Mouse (Mus musculus): ENCODE results near the gene Oaz1. TPM values are rescaled to one million over a fixed set of nuclear protein-coding genes. Genes with fewer than 3 reads are reported as not detected.
"Not testable (repeated sequence)": the region's sequence is repeated elsewhere in the genome, so short reads cannot be mapped to it uniquely, and the experiment has no call there.

Gene Oaz1
- polyA plus RNA-seq, 1 experiment from 2014 or later = 2,086 TPM

DNA sequence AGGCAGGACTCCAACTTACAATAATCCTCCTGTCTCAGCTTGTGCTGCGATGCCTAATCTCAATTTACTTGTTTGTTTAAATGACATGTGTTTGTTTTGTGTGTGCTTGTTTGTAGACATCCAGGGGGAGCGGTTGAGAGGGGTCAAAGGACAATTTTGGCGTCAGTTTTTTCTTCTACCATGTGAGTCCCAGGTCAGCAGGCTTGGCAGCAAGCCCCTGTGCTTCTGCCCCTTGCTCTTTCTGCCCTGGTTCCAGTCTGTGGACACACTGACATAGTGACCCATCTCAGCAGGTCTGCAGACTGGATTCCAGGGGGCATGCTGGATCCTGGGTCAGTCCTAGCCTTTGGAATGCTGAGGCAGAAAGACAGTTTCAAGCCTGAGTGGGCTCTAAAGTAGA, 7.0 kb upstream of the Oaz1 start:
- Histone ChIP-seq H3K36me3 (ENCODE audit: insufficient read depth, low read length) (no peaks in the 10 kb centered on the region), H3K4me3 (ENCODE audit: low read length) (no peak overlapping the region), H3K9me3 (ENCODE audit: low read length) (no peaks in the 10 kb centered on the region), H3K9ac (replicated peaks; ENCODE audit: low read length) (no peak overlapping the region), H3K4me1 (ENCODE audit: insufficient read depth, low read length) (peaks cover 6% of the 10 kb centered on the region; the same call in 1 of the 2 replicates), H3K27me3 (ENCODE audit: insufficient read depth, low read length) (no peaks in the 10 kb centered on the region), H3K27ac (ENCODE audit: low read length) (no peak overlapping the region), H3K4me2 (replicated peaks; ENCODE audit: low read depth, low read length) (no peak overlapping the region)
- WGBS = 54% methylated on average over 3 of the region's 3 CpGs
- ATAC-seq (ENCODE audit: low FRiP score, low TSS enrichment) = no peak

DNA sequence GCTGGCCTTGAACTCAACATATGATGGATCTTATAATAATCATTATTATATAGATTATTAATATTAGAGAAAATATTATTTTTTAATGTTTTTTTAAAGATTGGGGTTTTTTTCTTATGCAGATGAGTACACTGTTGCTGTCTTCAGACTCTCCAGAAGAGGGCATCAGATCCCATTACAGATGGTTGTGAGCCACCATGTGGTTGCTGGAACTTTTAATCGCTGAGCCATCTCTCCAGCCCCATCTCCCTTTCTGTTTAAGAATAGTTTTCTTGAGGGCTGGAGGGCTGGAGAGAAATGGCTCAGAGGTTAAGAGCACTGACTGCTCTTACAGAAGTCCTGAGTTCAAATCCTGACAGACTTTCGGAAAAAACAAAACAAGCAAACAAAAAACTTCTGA, 4.5 kb upstream of the Oaz1 start:
- Histone ChIP-seq H3K9ac (replicated peaks; ENCODE audit: low read length) (no peak overlapping the region), H3K36me3 (ENCODE audit: insufficient read depth, low read length) (no peaks in the 10 kb centered on the region), H3K27ac (ENCODE audit: low read length) (no peak overlapping the region), H3K4me2 (replicated peaks; ENCODE audit: low read depth, low read length) (no peak overlapping the region), H3K4me1 (ENCODE audit: insufficient read depth, low read length) (peaks cover 9% of the 10 kb centered on the region; the same call in 1 of the 2 replicates), H3K27me3 (ENCODE audit: insufficient read depth, low read length) (no peaks in the 10 kb centered on the region), H3K9me3 (ENCODE audit: low read length) (no peaks in the 10 kb centered on the region), H3K4me3 (ENCODE audit: low read length) (no peak overlapping the region)
- WGBS = 40% methylated on average over 2 of the region's 2 CpGs
- ATAC-seq (ENCODE audit: low FRiP score, low TSS enrichment) = no peak

DNA sequence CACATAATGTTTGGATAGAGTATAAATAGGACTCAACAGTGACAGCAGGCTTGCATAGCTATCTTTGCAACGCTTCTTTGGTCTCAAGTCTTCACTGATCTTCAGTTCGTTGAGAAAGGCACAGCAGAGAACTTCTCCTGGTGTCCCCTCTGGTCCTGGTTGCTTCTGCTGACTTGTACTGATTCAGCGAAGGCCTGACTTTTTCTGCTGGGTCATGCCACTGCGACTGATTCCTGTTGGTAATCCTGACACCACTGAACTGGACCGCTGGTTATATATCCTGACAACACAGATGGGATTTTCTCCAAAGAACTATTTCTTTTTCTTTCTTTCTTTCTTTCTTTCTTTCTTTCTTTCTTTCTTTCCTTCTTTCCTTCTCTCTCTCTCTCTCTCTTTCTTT, 3.9 kb upstream of the Oaz1 start:
- Histone ChIP-seq H3K27ac (ENCODE audit: low read length) (no peak overlapping the region), H3K4me3 (ENCODE audit: low read length) (no peak overlapping the region), H3K4me1 (ENCODE audit: insufficient read depth, low read length) (peaks cover 9% of the 10 kb centered on the region; the same call in 1 of the 2 replicates), H3K9me3 (ENCODE audit: low read length) (no peaks in the 10 kb centered on the region), H3K27me3 (ENCODE audit: insufficient read depth, low read length) (no peaks in the 10 kb centered on the region), H3K9ac (replicated peaks; ENCODE audit: low read length) (no peak overlapping the region), H3K4me2 (replicated peaks; ENCODE audit: low read depth, low read length) (no peak overlapping the region), H3K36me3 (ENCODE audit: insufficient read depth, low read length) (no peaks in the 10 kb centered on the region)
- WGBS = 81% methylated on average over 5 of the region's 5 CpGs
- no peak for ATAC-seq (ENCODE audit: low FRiP score, low TSS enrichment)

DNA sequence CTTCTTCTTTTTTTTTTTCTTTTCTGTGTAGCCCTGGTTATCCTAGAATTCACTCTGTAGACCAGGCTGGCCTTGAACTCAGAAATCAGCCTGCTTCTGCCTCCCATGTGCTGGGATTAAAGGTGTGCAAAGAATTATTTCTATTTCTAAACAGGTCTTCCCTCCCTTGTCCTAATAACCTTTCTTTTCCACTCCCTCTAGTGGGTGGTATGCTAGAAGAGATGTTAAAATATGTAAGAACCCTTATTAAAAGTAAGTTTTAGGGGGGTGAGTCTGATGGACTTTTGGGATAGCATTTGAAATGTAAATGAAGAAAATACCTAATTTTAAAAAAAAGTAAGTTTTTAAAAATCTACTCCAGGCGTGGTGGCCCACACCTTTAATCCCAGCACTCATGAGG, 3.1 kb upstream of the Oaz1 start:
- no peak for ATAC-seq (ENCODE audit: low FRiP score, low TSS enrichment)
- Histone ChIP-seq H3K9me3 (ENCODE audit: low read length) (no peaks in the 10 kb centered on the region), H3K4me2 (replicated peaks; ENCODE audit: low read depth, low read length) (no peak overlapping the region), H3K27me3 (ENCODE audit: insufficient read depth, low read length) (no peaks in the 10 kb centered on the region), H3K36me3 (ENCODE audit: insufficient read depth, low read length) (no peaks in the 10 kb centered on the region), H3K4me3 (ENCODE audit: low read length) (no peak overlapping the region), H3K27ac (ENCODE audit: low read length) (no peak overlapping the region), H3K4me1 (ENCODE audit: insufficient read depth, low read length) (peaks cover 17% of the 10 kb centered on the region), H3K9ac (replicated peaks; ENCODE audit: low read length) (no peak overlapping the region)
- WGBS = 83% methylated on average over 1 of the region's 1 CpGs

DNA sequence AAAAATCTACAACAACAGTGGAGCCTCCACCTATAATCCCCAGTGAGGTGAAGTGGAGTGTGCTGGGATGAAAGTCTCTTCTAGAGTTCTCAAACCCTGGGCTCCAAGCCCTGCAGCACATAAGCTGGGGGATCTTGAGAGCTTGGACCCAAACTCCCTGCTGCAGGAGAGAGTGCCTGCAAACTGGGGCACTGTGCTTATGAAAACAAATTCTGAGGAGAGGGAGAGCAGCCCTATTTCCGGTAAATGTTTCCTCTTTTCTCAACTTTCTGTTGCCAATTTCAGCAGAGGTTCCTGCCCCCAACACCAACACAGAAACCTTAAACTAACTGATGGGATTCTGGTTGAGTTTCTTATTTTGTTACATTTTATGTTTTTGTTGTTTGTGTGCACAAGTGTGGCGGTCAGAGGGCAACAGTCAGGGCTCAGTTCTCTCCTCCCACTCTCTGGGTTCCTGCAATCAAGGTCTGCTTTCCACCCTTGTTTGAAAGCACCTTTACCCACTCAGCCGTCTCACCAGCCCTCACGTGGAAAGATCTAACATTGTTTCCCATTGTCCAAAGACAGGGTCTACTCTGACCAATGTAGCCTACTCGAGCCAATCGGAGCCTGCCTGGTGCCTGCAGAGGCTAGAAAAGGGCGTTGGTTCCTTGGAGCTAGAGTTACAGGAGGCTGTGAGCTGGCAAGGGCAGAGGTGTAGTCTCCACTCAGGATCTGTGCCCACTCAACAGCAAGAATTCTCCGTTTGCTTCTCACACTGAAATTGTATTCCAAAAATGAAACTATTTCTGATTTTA, 2.4 kb upstream of the Oaz1 start:
- H3K9ac ChIP-seq (replicated peaks; ENCODE audit: low read length) = 0 out of 2 replicates have a peak overlapping the region, but pooled peaks have one; percentile 7
- H3K4me1 ChIP-seq (ENCODE audit: insufficient read depth, low read length) = peaks cover 19% of the 10 kb centered on the region
- H3K27ac ChIP-seq (ENCODE audit: low read length) = peak overlapping the region; percentile 57
- 0 out of 2 replicates have a peak overlapping the region, but pooled peaks have one; percentile 2 for H3K4me2 ChIP-seq (replicated peaks; ENCODE audit: low read depth, low read length)
- no peak for ATAC-seq (ENCODE audit: low FRiP score, low TSS enrichment)
- no peak overlapping the region for H3K4me3 ChIP-seq (ENCODE audit: low read length)
- WGBS = 32% methylated on average over 8 of the region's 8 CpGs
- H3K27me3 ChIP-seq (ENCODE audit: insufficient read depth, low read length) = no peaks in the 10 kb centered on the region
- no peaks in the 10 kb centered on the region for H3K36me3 ChIP-seq (ENCODE audit: insufficient read depth, low read length)
- H3K9me3 ChIP-seq (ENCODE audit: low read length) = no peaks in the 10 kb centered on the region

DNA sequence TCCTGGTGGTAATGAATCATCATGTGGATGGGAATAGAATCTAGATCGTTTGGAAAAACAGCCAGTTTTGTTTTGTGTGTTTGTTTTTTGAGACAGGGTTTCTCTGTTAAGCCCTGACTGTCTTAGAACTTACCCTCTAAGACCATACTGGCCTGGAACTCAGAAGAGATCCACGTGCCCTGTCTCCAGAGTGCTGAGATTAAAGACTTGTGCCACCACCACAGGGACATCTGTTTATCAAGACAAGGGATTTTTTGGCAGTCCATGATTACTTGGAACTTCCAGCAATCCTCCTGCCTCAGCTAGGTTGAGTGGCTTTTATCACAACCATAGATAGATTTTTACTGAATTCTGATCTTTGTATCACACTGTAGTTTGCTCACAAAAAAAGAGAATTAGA, 1.6 kb upstream of the Oaz1 start:
- Histone ChIP-seq H3K27me3 (ENCODE audit: insufficient read depth, low read length) (no peaks in the 10 kb centered on the region), H3K4me2 (replicated peaks; ENCODE audit: low read depth, low read length) (no peak overlapping the region), H3K27ac (ENCODE audit: low read length) (no peak overlapping the region), H3K9ac (replicated peaks; ENCODE audit: low read length) (no peak overlapping the region), H3K4me1 (ENCODE audit: insufficient read depth, low read length) (peaks cover 27% of the 10 kb centered on the region), H3K36me3 (ENCODE audit: insufficient read depth, low read length) (peaks cover 7% of the 10 kb centered on the region), H3K9me3 (ENCODE audit: low read length) (no peaks in the 10 kb centered on the region), H3K4me3 (ENCODE audit: low read length) (no peak overlapping the region)
- ATAC-seq (ENCODE audit: low FRiP score, low TSS enrichment) = no peak
- 66% methylated on average over 2 of the region's 2 CpGs for WGBS

DNA sequence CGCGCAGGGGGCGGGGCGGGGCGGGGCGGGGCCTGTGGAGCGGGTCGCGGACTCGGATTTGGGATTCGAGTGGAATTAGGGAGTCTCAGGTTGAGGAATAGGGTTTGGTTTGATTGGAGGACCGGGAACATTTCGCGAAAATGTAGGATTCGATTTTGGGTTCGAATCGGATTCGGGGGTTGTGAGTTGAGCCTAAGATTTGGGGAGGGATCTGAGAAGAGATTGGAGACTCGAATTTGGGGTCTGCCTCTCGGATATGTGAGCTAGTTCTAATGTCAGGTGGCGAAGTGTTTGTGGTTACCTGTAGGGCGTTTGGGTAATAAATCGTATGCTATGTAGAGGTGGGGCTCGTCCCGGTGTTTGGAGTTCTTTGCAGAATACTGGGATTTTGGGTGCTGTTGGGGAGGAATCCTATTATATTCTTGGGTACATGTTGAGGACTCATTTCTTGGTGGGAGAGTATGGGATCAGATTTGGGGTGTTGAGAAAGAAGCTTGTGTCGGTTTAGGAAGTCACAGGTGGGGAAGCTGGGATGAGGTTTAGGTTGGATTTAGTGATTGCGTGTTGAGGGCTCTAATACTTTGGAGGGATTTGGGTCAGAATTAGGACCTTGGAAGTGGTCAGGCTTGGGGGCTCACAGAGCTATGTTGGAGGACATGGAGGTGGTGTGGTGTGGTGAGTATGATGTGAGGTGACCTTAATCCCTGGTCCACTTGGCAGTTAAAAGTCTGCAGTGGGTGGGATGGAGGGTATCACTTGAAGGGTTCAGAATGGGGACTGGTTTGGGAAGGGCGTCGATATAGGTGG, 810 bp downstream of the Oaz1 start:
- H3K27me3 ChIP-seq (ENCODE audit: insufficient read depth, low read length) = no peaks in the 10 kb centered on the region
- peak overlapping the region; percentile 94 for H3K4me2 ChIP-seq (replicated peaks; ENCODE audit: low read depth, low read length)
- no peaks in the 10 kb centered on the region for H3K9me3 ChIP-seq (ENCODE audit: low read length)
- H3K9ac ChIP-seq (replicated peaks; ENCODE audit: low read length) = peak overlapping the region; percentile 96
- WGBS = 4% methylated on average over 29 of the region's 29 CpGs
- H3K4me1 ChIP-seq (ENCODE audit: insufficient read depth, low read length) = peaks cover 38% of the 10 kb centered on the region
- H3K4me3 ChIP-seq (ENCODE audit: low read length) = peak overlapping the region; percentile 64
- ATAC-seq (ENCODE audit: low FRiP score, low TSS enrichment) = no peak
- H3K27ac ChIP-seq (ENCODE audit: low read length) = peak overlapping the region; percentile 90
- peaks cover 13% of the 10 kb centered on the region for H3K36me3 ChIP-seq (ENCODE audit: insufficient read depth, low read length)

DNA sequence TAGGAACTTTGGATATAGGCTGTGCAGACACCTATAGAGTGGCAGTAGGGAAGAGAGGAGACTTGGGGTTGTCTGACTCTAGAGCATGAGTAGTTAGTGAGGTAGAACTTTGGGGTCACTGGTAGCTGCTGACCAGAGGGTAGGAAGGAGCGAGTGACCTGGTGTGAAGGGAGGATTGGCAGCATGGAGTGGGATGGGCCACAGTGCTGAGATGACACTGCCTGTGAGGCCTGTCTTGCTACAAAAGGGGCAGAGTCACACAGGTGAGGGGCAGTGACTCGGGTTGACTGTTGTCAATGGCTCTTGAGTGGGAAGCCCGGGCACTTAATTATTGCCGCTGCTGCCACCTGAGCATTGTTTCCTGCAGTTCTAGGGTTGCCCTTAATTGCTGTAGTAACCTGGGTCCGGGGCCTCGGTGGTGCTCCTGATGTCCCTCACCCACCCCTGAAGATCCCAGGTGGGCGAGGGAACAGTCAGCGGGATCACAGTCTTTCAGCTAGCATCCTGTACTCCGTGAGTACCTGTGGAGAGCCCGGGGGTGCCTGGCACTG, 1.5 kb downstream of the Oaz1 start:
- no peak overlapping the region for H3K27ac ChIP-seq (ENCODE audit: low read length)
- H3K4me1 ChIP-seq (ENCODE audit: insufficient read depth, low read length) = peaks cover 38% of the 10 kb centered on the region
- H3K27me3 ChIP-seq (ENCODE audit: insufficient read depth, low read length) = no peaks in the 10 kb centered on the region
- peaks cover 13% of the 10 kb centered on the region for H3K36me3 ChIP-seq (ENCODE audit: insufficient read depth, low read length)
- peak overlapping the region; percentile 96 for H3K9ac ChIP-seq (replicated peaks; ENCODE audit: low read length)
- ATAC-seq (ENCODE audit: low FRiP score, low TSS enrichment) = no peak
- no peaks in the 10 kb centered on the region for H3K9me3 ChIP-seq (ENCODE audit: low read length)
- peak overlapping the region; percentile 94 for H3K4me2 ChIP-seq (replicated peaks; ENCODE audit: low read depth, low read length)
- WGBS = 66% methylated on average over 10 of the region's 10 CpGs
- H3K4me3 ChIP-seq (ENCODE audit: low read length) = peak overlapping the region; percentile 64

DNA sequence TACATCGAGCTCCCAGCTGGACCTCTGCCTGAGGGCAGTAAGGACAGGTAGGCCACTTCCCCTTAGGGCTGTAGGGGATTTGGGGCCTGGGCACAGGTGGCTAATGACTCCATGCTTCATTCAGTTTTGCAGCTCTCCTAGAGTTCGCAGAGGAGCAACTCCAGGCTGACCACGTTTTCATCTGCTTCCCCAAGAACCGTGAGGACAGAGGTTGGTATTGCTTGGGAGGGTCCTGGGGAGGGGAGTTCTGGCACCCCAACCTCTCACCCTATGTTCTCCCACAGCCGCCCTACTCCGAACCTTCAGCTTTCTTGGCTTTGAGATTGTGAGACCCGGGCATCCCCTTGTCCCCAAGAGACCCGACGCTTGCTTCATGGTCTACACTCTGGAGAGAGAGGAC, 2.1 kb downstream of the Oaz1 start:
- WGBS = 72% methylated on average over 8 of the region's 9 CpGs
- H3K9me3 ChIP-seq (ENCODE audit: low read length) = not testable (repeated sequence)
- H3K4me3 ChIP-seq (ENCODE audit: low read length) = peak overlapping the region; percentile 64; the same call in 1 of the 2 replicates

More for the DNA sequence above, 2.1 kb downstream of the Oaz1 start:
- H3K9ac ChIP-seq (replicated peaks; ENCODE audit: low read length); ATAC-seq (ENCODE audit: low FRiP score, low TSS enrichment); H3K27ac ChIP-seq (ENCODE audit: low read length); H3K27me3 ChIP-seq (ENCODE audit: insufficient read depth, low read length): not testable (repeated sequence)
- peaks cover 13% of the 10 kb centered on the region for H3K36me3 ChIP-seq (ENCODE audit: insufficient read depth, low read length)
- peaks cover 38% of the 10 kb centered on the region for H3K4me1 ChIP-seq (ENCODE audit: insufficient read depth, low read length)
- peak overlapping the region; percentile 94 for H3K4me2 ChIP-seq (replicated peaks; ENCODE audit: low read depth, low read length)

All from kidney, embryonic 16.5 days (tissue).